Mouse (Mus musculus): ENCODE data around the gene 6030408B16Rik. TPM values are rescaled to one million over a fixed set of nuclear protein-coding genes. Genes with fewer than 3 reads are reported as not detected.

Gene 6030408B16Rik
- polyA plus RNA-seq, 1 experiment: not detected

- TF ChIP-seq CTCF (IDR thresholded peaks at IDR 0.05; ENCODE audit: low read depth, low read length) (no peak), POLR2A (IDR thresholded peaks at IDR 0.05; ENCODE audit: borderline replicate concordance, low read depth, low read length) (no peak)
- Histone ChIP-seq H3K4me1 (ENCODE audit: control insufficient read depth, insufficient read depth, low read length) (peaks cover 9% of the 10 kb centered on the region; the same call in 1 of the 2 replicates), H3K27ac (ENCODE audit: insufficient read depth, low read depth, low read length) (no peak overlapping the region), H3K4me3 (ENCODE audit: insufficient read depth, low read length) (no peak overlapping the region)
These were observed 10.5 kb upstream of the 6030408B16Rik start for GRCm38 (mm10) chr15:101282471-101282870.

GRCm38 (mm10) chr15:101283183-101283910, 9.7 kb upstream of the 6030408B16Rik start:
- peak overlapping the region; percentile 20 for H3K27ac ChIP-seq (ENCODE audit: insufficient read depth, low read depth, low read length)
- H3K4me3 ChIP-seq (ENCODE audit: insufficient read depth, low read length): peak overlapping the region; percentile 81
- peaks cover 9% of the 10 kb centered on the region; the same call in 1 of the 2 replicates for H3K4me1 ChIP-seq (ENCODE audit: control insufficient read depth, insufficient read depth, low read length)
- TF ChIP-seq POLR2A (IDR thresholded peaks at IDR 0.05; ENCODE audit: borderline replicate concordance, low read depth, low read length) (no peak), CTCF (IDR thresholded peaks at IDR 0.05; ENCODE audit: low read depth, low read length) (0 out of 2 replicates have a peak, but pooled peaks have one; percentile 16)

- H3K4me1 ChIP-seq (ENCODE audit: control insufficient read depth, insufficient read depth, low read length): peaks cover 9% of the 10 kb centered on the region; the same call in 1 of the 2 replicates
- TF ChIP-seq CTCF (IDR thresholded peaks at IDR 0.05; ENCODE audit: low read depth, low read length): peak; percentile 72
- TF ChIP-seq POLR2A (IDR thresholded peaks at IDR 0.05; ENCODE audit: borderline replicate concordance, low read depth, low read length): no peak
These were observed 8.9 kb upstream of the 6030408B16Rik start, which contains the start of gene Atg101 for GRCm38 (mm10) chr15:101283911-101284750. Gene Atg101, plus strand, starts transcription at chr15:101284272.

DNA sequence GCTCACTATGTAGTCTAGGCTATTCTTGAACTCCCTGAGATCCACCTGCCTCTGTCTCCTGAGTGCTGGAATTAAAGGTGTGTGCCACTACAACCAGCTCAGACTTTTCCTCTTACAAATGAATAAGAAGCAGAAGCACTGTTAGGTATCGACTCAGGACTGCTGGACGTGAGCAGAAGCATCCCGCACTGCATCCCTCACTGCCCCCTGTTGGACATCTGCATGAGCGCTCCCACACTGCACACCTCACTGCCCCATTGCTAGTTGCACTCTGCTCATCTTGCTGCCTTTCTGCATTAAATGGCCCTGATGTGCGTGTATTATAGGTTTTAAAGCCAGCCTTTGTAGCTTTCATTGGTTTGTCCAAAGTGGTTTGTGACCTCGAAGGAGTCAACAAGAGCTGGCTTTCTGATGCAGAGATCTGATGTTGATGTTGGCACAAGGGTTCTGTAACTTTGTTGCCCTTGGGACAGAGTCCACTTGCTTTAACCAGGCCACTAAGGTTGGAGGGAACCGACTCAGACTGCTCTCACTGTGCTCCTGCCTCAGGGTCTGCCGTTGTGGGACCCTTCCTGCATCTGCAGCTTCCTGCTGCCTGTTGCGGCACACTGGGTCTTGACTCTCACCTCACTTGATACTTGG, 6.8 kb upstream of the 6030408B16Rik start:
- Histone ChIP-seq H3K4me3 (ENCODE audit: insufficient read depth, low read length) (no peak overlapping the region), H3K27ac (ENCODE audit: insufficient read depth, low read depth, low read length) (no peak overlapping the region), H3K4me1 (ENCODE audit: control insufficient read depth, insufficient read depth, low read length) (peaks cover 9% of the 10 kb centered on the region; the same call in 1 of the 2 replicates)
- no peak for TF ChIP-seq POLR2A (IDR thresholded peaks at IDR 0.05; ENCODE audit: borderline replicate concordance, low read depth, low read length)
- TF ChIP-seq CTCF (IDR thresholded peaks at IDR 0.05; ENCODE audit: low read depth, low read length): peak; percentile 35

More at GRCm38 (mm10) chr15:101283911-101284750, 8.9 kb upstream of the 6030408B16Rik start, which contains the start of gene Atg101:
- Histone ChIP-seq H3K27ac (ENCODE audit: insufficient read depth, low read depth, low read length) (peak within 1 kb of the TSS; percentile 85), H3K4me3 (ENCODE audit: insufficient read depth, low read length) (peak within 1 kb of the TSS; percentile 81)

- no peak overlapping the region for H3K27ac ChIP-seq (ENCODE audit: insufficient read depth, low read depth, low read length)
- H3K4me3 ChIP-seq (ENCODE audit: insufficient read depth, low read length): no peak overlapping the region
- TF ChIP-seq CTCF (IDR thresholded peaks at IDR 0.05; ENCODE audit: low read depth, low read length) (no peak), POLR2A (IDR thresholded peaks at IDR 0.05; ENCODE audit: borderline replicate concordance, low read depth, low read length) (no peak)
- H3K4me1 ChIP-seq (ENCODE audit: control insufficient read depth, insufficient read depth, low read length): peaks cover 9% of the 10 kb centered on the region; the same call in 1 of the 2 replicates
These were observed 5.7 kb upstream of the 6030408B16Rik start for GRCm38 (mm10) chr15:101287361-101287760.

GRCm38 (mm10) chr15:101290354-101290753, 2.7 kb upstream of the 6030408B16Rik start:
- Histone ChIP-seq H3K4me3 (ENCODE audit: insufficient read depth, low read length) (no peak overlapping the region), H3K4me1 (ENCODE audit: control insufficient read depth, insufficient read depth, low read length) (peaks cover under 1% of the 10 kb centered on the region; the same call in 1 of the 2 replicates), H3K27ac (ENCODE audit: insufficient read depth, low read depth, low read length) (no peak overlapping the region)
- TF ChIP-seq CTCF (IDR thresholded peaks at IDR 0.05; ENCODE audit: low read depth, low read length) (no peak), POLR2A (IDR thresholded peaks at IDR 0.05; ENCODE audit: borderline replicate concordance, low read depth, low read length) (no peak)

- TF ChIP-seq POLR2A (IDR thresholded peaks at IDR 0.05; ENCODE audit: borderline replicate concordance, low read depth, low read length) (no peak), CTCF (IDR thresholded peaks at IDR 0.05; ENCODE audit: low read depth, low read length) (no peak)
- no peaks in the 10 kb centered on the region for H3K4me1 ChIP-seq (ENCODE audit: control insufficient read depth, insufficient read depth, low read length)
- no peak overlapping the region for H3K27ac ChIP-seq (ENCODE audit: insufficient read depth, low read depth, low read length)
- no peak overlapping the region for H3K4me3 ChIP-seq (ENCODE audit: insufficient read depth, low read length)
These were observed 1.0 kb upstream of the 6030408B16Rik start for GRCm38 (mm10) chr15:101292012-101292411.

DNA sequence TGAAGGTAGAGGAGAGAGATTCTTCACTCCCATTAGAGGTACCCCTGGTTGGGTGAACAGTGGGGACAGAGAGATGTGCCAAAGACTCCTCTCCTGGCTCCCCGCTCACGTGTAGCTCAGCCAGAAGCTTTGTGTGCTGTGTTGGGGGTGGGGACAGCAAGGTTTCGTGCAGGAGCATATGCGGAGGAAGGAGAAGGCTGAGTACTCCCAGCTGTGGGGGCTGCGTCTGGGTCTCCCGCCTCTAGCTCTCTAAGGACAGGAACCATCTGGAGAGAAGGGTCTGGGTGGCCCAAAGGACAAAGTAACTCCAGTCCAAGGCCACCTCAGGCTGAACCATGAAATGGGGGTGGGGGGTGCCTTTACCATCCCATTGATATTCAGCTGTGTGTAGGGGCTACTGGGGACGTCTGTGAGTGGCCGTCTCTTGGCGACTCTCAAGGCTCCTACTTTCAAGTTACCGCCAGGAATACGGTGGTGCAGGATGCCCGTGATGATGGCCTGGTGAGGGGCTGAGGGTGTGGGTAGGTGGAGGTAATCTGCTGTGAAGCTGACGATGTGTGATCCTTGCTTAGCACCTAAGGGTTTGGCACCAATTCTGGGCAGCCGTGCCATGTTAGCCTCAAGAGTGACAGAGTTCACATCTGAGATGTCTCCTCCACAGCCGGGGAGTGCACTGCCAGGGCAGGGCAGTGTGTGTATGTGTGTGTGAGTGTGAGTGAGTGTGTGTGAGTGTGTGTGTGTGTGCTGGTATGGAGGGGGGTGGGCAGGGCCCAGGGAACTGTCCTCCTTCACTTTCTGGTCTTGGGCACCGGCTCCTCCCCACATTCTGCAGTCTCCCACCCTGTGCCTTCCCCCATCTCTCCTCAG, 1.2 kb downstream of the 6030408B16Rik start:
- H3K27ac ChIP-seq (ENCODE audit: insufficient read depth, low read depth, low read length): no peak overlapping the region
- H3K4me1 ChIP-seq (ENCODE audit: control insufficient read depth, insufficient read depth, low read length): peaks cover 14% of the 10 kb centered on the region
- TF ChIP-seq CTCF (IDR thresholded peaks at IDR 0.05; ENCODE audit: low read depth, low read length): no peak
- TF ChIP-seq POLR2A (IDR thresholded peaks at IDR 0.05; ENCODE audit: borderline replicate concordance, low read depth, low read length): no peak
- no peak overlapping the region for H3K4me3 ChIP-seq (ENCODE audit: insufficient read depth, low read length)

Measured in bone marrow macrophage, adult 2 months (primary cell).